Mouse (Mus musculus) CH12.LX (cell line): ENCODE data around the gene Prrg1.

ENCODE experiments used
- CTCF ChIP-seq, 2 experiments: IDR thresholded peaks in 1 of 2; conservative IDR thresholded peaks in 1 of 2; 2 replicates each; pipeline ENCODE4 v1.5.1; 2011 to 2012; ENCODE audit warnings: low read depth in 2 of 2, low read length in 2 of 2, improper control_type of control experiment in 1 of 2, inconsistent platforms in 1 of 2, mild to moderate bottlenecking in 1 of 2, moderate library complexity in 1 of 2
- PAX5 ChIP-seq: IDR thresholded peaks from 2 replicates; pipeline ENCODE4 v1.6.1; 2012; ENCODE audit warnings: low read length, inconsistent platforms, mixed read lengths
- POLR2A ChIP-seq: IDR thresholded peaks from 2 replicates; pipeline ENCODE4 v1.6.1; 2011; ENCODE audit warnings: low read depth, mild to moderate bottlenecking, improper control_type of control experiment, low read length

DNA sequence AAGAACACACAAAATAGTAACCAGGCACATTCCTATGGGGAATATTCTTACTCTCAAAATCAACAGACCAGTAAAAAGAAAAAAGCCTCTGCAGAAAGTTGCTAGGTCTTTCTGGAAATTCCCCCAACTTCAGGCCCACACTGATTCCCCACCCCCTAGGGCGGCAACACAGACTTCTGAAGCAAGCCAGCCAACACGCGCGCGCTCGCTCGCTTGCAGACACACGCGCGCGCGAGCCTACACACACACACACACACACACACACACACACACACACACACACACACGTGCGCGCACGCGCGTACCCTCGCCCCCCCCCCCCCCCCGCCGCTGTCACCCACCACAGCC is 868 bp downstream of the Prrg1 start:
- TF ChIP-seq CTCF (conservative IDR thresholded peaks at IDR 0.05 in 1 of 2, IDR thresholded peaks at IDR 0.05 in 1 of 2; ENCODE audit: low read depth in 2 of 2, low read length in 2 of 2) (no peak), PAX5 (no peak), POLR2A (no peak)
